ENCODE assay signal across 12 mouse cellular contexts in the genomic region with DNA sequence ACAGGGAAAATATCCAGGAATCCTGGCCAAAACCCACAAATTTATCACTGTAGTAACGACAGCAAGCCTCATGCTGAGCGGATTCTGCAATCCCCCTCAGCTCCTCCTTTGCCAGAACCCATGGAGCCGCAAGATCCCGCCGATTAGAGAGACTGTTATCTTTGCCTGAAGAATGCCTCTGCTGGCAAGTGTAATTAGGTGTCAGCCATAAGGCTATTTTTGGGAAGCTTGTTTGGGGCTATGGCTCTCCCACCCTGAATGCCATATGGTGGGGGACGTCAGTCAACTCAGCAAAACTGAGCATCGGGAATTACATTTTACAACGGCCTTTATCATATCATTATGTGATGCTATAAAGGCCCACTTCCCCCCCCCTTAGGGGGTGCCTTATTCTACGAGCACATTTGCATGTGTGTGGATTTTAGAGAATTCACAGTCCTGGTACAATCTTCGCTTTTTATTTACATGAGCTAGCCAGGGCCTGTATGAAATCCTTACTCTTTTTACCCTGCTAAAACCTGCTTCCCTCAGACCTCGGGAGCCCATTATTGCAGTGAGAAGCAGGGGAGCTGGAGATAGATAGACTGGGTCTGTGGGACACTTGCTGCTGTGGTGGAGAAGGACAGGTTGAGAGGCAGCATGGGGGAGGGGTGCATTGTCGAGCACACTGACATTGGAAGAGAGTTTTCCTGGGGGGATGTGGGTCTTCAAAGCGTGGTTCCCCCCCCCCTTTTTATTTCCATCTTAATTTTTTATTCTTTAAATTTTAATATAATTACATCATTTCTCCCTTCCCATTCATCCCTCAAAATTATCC.
A peak's percentile ranks its signal among the peaks of the same experiment; 100 is the strongest.
DNase-seq lines count a peak whose midpoint lies in the region; ATAC-seq and TF ChIP-seq lines count a peak whose summit lies in the region.
"Had no signal": no experiment of that assay in that cellular context is flagged by ENCODE, and none has a peak within 500 bp of the region (broad histone marks: within the 10 kb centered on the region; RNA-seq: fewer than 3 reads in every experiment).

No protein-coding gene starts in this region.

- no peaks in the 10 kb centered on the region for H3K9me3 ChIP-seq in heart, embryonic 13.5 days
- H3K9me3 ChIP-seq in stomach, embryonic 16.5 days (replicated peaks; ENCODE audit: control insufficient read depth, low read length), result 0 out of 2 replicates have a peak, but pooled peaks cover 5% of the 10 kb centered on the region
- no peaks in the 10 kb centered on the region for H3K9me3 ChIP-seq in stomach, postnatal 0 days (ENCODE audit: control insufficient read depth, low read length)
- H3K9me3 ChIP-seq in hindbrain, embryonic 15.5 days, result no peaks in the 10 kb centered on the region

- no peak for ATAC-seq in heart, embryonic 13.5 days (ENCODE audit: extremely low read depth, insufficient number of reproducible peaks, low FRiP score, low TSS enrichment)
- ATAC-seq in stomach, embryonic 16.5 days (ENCODE audit: insufficient read depth, low FRiP score), result no peak
- no peak for ATAC-seq in stomach, postnatal 0 days (ENCODE audit: low FRiP score, low TSS enrichment)
- ATAC-seq in hindbrain, embryonic 15.5 days (ENCODE audit: low FRiP score, low read depth), result 0 out of 2 replicates have a peak, but pooled peaks have one; percentile 17

- no peak overlapping the region for H3K4me3 ChIP-seq in heart, embryonic 13.5 days
- H3K4me3 ChIP-seq in stomach, embryonic 16.5 days (replicated peaks; ENCODE audit: low read length), result no peak overlapping the region
- H3K4me3 ChIP-seq in stomach, postnatal 0 days (ENCODE audit: low read depth, low read length), result no peak overlapping the region
- H3K4me3 ChIP-seq in hindbrain, embryonic 15.5 days, result no peak overlapping the region

- TF ChIP-seq EP300 in stomach, postnatal 0 days (optimal IDR thresholded peaks at IDR 0.05), result no peak

- no peak overlapping the region for H3K27ac ChIP-seq in heart, embryonic 13.5 days (replicated peaks)
- no peak overlapping the region for H3K27ac ChIP-seq in stomach, embryonic 16.5 days (ENCODE audit: low read length)
- H3K27ac ChIP-seq in stomach, postnatal 0 days (replicated peaks), result no peak overlapping the region
- H3K27ac ChIP-seq in hindbrain, embryonic 15.5 days (replicated peaks), result peak overlapping the region; percentile 49; the same call in 1 of the 2 replicates

- intact Hi-C loops in heart, postnatal 25 days (cut with DNase I), result no loop called here

- peaks cover 21% of the 10 kb centered on the region for H3K4me1 ChIP-seq in heart, embryonic 13.5 days
- peaks cover 2% of the 10 kb centered on the region; the same call in 1 of the 2 replicates for H3K4me1 ChIP-seq in stomach, embryonic 16.5 days (ENCODE audit: control insufficient read depth, insufficient read depth, low read length)
- H3K4me1 ChIP-seq in stomach, postnatal 0 days (replicated peaks; ENCODE audit: control insufficient read depth, insufficient read depth), result no peaks in the 10 kb centered on the region; the same call in 1 of the 2 replicates
- H3K4me1 ChIP-seq in hindbrain, embryonic 15.5 days (replicated peaks), result peaks cover 24% of the 10 kb centered on the region

- no peak for TF ChIP-seq CTCF in stomach, postnatal 0 days (IDR thresholded peaks at IDR 0.05; ENCODE audit: low read depth)

- no peak for DNase-seq in heart, postnatal 25 days (ENCODE audit: low spot score)
- DNase-seq in stomach, postnatal 0 days (ENCODE audit: low spot score), result no peak
- DNase-seq in gastrocnemius, adult 8-10 months (ENCODE audit: low spot score in 2 of 2), result no peak
- no peak for DNase-seq in adrenal gland, postnatal 14 days
- DNase-seq in right cerebral cortex, postnatal 25 days, result no peak
- DNase-seq: adrenal gland, postnatal 10 days; kidney, postnatal 36 days; liver; thymus, postnatal 4 days had no signal

- 12% methylated on average over 13 of the region's 13 CpGs for WGBS in heart, embryonic 13.5 days
- 30% methylated on average over 13 of the region's 13 CpGs for WGBS in stomach, embryonic 16.5 days
- 30% methylated on average over 13 of the region's 13 CpGs for WGBS in stomach, postnatal 0 days
- WGBS in hindbrain, embryonic 15.5 days, result 19% methylated on average over 13 of the region's 13 CpGs

- H3K27me3 ChIP-seq in heart, embryonic 13.5 days (replicated peaks), result peaks cover 25% of the 10 kb centered on the region
- H3K27me3 ChIP-seq in stomach, embryonic 16.5 days (ENCODE audit: control insufficient read depth, insufficient read depth, low read length), result no peaks in the 10 kb centered on the region
- no peaks in the 10 kb centered on the region; the same call in 1 of the 2 replicates for H3K27me3 ChIP-seq in stomach, postnatal 0 days (ENCODE audit: control insufficient read depth, insufficient read depth, low read length)
- no peaks in the 10 kb centered on the region for H3K27me3 ChIP-seq in hindbrain, embryonic 15.5 days

- peak overlapping the region; percentile 25 for H3K4me2 ChIP-seq in heart, embryonic 13.5 days
- no peak overlapping the region for H3K4me2 ChIP-seq in stomach, embryonic 16.5 days (ENCODE audit: low read depth, low read length)
- H3K4me2 ChIP-seq in stomach, postnatal 0 days (replicated peaks; ENCODE audit: low read depth), result no peak overlapping the region
- H3K4me2 ChIP-seq in hindbrain, embryonic 15.5 days, result no peak overlapping the region

- H3K36me3 ChIP-seq in heart, embryonic 13.5 days, result no peaks in the 10 kb centered on the region
- no peaks in the 10 kb centered on the region for H3K36me3 ChIP-seq in stomach, embryonic 16.5 days (ENCODE audit: control insufficient read depth, insufficient read depth, low read length)
- no peaks in the 10 kb centered on the region for H3K36me3 ChIP-seq in stomach, postnatal 0 days (ENCODE audit: control insufficient read depth, insufficient read depth, low read length)
- no peaks in the 10 kb centered on the region for H3K36me3 ChIP-seq in hindbrain, embryonic 15.5 days

- H3K9ac ChIP-seq in heart, embryonic 13.5 days, result no peak overlapping the region
- H3K9ac ChIP-seq in stomach, embryonic 16.5 days (ENCODE audit: low read length), result peak overlapping the region; percentile 26; the same call in 1 of the 2 replicates
- no peak overlapping the region; the same call in 1 of the 2 replicates for H3K9ac ChIP-seq in stomach, postnatal 0 days (ENCODE audit: low read length)
- H3K9ac ChIP-seq in hindbrain, embryonic 15.5 days, result no peak overlapping the region
